Mouse (Mus musculus): ENCODE data around the gene Dennd1a. TPM values are rescaled to one million over a fixed set of nuclear protein-coding genes. Genes with fewer than 3 reads are reported as not detected.

The Dennd1a gene
- polyA plus RNA-seq, 1 experiment = 36.2 TPM

DNA sequence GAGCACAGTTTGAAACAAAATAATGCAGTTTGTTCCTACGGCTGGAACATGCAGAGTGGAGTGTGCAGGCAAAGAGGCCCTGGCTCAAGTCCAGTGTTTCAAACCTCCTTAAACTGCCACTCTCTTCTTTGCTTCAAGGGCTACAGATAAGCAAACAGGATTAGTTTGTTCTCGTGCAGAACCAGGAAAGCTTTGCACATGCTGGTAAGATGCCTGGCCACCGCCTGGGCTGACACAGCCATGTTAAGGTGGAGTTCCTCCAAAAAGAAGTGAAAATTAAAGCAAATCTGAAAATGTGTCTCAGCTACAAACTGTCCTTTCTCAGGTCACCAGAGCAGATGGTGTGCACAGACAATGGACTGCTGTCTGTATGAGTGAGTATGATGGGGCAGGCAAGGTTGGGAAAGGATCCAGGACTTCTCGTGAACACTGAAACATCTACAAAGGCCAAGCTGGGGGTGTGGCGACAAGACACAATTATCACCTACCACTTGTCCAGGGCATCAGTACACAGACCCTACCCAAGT is 273.3 kb downstream of the Dennd1a start:
- Histone ChIP-seq H3K4me1 (ENCODE audit: control insufficient read depth, insufficient read depth, low read length) (peaks cover 11% of the 10 kb centered on the region), H3K36me3 (ENCODE audit: control insufficient read depth, insufficient read depth, low read length) (no peaks in the 10 kb centered on the region), H3K4me3 (ENCODE audit: insufficient read depth, low read depth, low read length) (no peak overlapping the region), H3K27me3 (replicated peaks; ENCODE audit: control insufficient read depth, insufficient read depth, low read length) (no peaks in the 10 kb centered on the region), H3K27ac (ENCODE audit: insufficient read depth, low read depth, low read length) (peak overlapping the region; percentile 37; the same call in 1 of the 2 replicates)
- DNase-seq = peak; percentile 74
- no peak for TF ChIP-seq CTCF (conservative IDR thresholded peaks at IDR 0.05; ENCODE audit: insufficient read depth, insufficient read length, low read depth, low read length)
- no peak for TF ChIP-seq POLR2A (IDR thresholded peaks at IDR 0.05; ENCODE audit: low read depth, low read length)
- 45% methylated on average over 5 of the region's 5 CpGs for WGBS

GRCm38 (mm10) chr2:38007238-38007637 is 280.0 kb downstream of the Dennd1a start:
- Histone ChIP-seq H3K4me3 (ENCODE audit: insufficient read depth, low read depth, low read length) (no peak overlapping the region), H3K27me3 (replicated peaks; ENCODE audit: control insufficient read depth, insufficient read depth, low read length) (no peaks in the 10 kb centered on the region), H3K36me3 (ENCODE audit: control insufficient read depth, insufficient read depth, low read length) (no peaks in the 10 kb centered on the region), H3K27ac (ENCODE audit: insufficient read depth, low read depth, low read length) (no peak overlapping the region), H3K4me1 (ENCODE audit: control insufficient read depth, insufficient read depth, low read length) (peaks cover 7% of the 10 kb centered on the region; the same call in 1 of the 2 replicates)
- WGBS = 69% methylated on average over 1 of the region's 1 CpGs
- peak; percentile 18 for DNase-seq
- no peak for TF ChIP-seq CTCF (conservative IDR thresholded peaks at IDR 0.05; ENCODE audit: insufficient read depth, insufficient read length, low read depth, low read length)
- no peak for TF ChIP-seq POLR2A (IDR thresholded peaks at IDR 0.05; ENCODE audit: low read depth, low read length)

DNA sequence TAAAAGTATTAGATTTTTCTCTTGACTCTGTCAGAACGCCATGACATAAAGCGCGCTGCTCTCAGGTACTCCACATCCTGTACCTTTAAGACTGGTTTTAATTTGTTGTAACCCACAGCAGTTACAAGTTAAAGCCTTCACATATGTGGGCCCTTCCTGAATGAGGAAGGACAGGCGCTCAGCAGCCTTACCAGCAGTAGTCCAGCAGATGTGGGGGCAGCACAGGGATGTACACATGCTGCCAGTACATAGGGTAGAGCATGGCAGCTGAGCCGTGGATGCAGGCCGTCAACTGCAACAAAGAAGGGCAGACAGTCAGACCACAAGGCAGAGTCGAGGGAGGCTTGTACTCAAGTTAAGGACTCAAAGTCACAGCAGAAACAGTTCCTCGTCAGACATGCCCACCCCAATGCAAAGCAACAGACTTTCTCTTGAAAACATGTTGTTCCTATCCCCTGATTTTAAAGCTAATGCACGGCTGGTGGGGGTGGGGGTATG is 284.0 kb downstream of the Dennd1a start:
- H3K4me3 ChIP-seq (ENCODE audit: insufficient read depth, low read depth, low read length) = no peak overlapping the region
- H3K36me3 ChIP-seq (ENCODE audit: control insufficient read depth, insufficient read depth, low read length) = no peaks in the 10 kb centered on the region; the same call in 1 of the 2 replicates
- H3K27ac ChIP-seq (ENCODE audit: insufficient read depth, low read depth, low read length) = no peak overlapping the region
- 93% methylated on average over 9 of the region's 9 CpGs for whole genome bisulfite sequencing
- no peaks in the 10 kb centered on the region; the same call in 1 of the 2 replicates for H3K4me1 ChIP-seq (ENCODE audit: control insufficient read depth, insufficient read depth, low read length)
- no peak for DNase-seq
- no peaks in the 10 kb centered on the region for H3K27me3 ChIP-seq (replicated peaks; ENCODE audit: control insufficient read depth, insufficient read depth, low read length)
- no peak for TF ChIP-seq POLR2A (IDR thresholded peaks at IDR 0.05; ENCODE audit: low read depth, low read length)
- no peak for TF ChIP-seq CTCF (conservative IDR thresholded peaks at IDR 0.05; ENCODE audit: insufficient read depth, insufficient read length, low read depth, low read length)

- TF ChIP-seq POLR2A (IDR thresholded peaks at IDR 0.05; ENCODE audit: low read depth, low read length) (no peak), CTCF (conservative IDR thresholded peaks at IDR 0.05; ENCODE audit: insufficient read depth, insufficient read length, low read depth, low read length) (no peak)
Measured at GRCm38 (mm10) chr2:38001004-38001403, 286.2 kb downstream of the Dennd1a start.

DNA sequence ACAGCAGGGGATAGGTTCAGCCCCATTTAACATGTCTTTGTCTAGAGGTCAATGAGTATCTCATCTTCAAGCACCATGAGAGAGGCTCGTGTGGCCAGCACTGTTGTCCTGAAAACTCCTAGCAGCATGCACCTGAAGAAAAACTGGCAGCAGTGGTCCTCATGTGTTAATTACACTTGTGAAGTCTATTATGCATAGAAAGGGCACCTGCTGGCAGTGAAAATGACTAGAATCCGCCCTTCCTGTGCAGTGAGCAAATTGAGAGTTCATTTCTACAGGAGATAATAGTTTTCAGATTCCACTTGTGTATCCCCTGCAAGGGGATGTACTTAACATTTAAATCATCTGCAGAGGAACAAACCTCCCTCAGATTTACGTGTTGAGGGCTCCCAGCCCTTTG is 289.2 kb downstream of the Dennd1a start:
- no peaks in the 10 kb centered on the region for H3K27me3 ChIP-seq (replicated peaks; ENCODE audit: control insufficient read depth, insufficient read depth, low read length)
- H3K4me3 ChIP-seq (ENCODE audit: insufficient read depth, low read depth, low read length) = no peak overlapping the region
- no peaks in the 10 kb centered on the region for H3K4me1 ChIP-seq (ENCODE audit: control insufficient read depth, insufficient read depth, low read length)
- 73% methylated on average over 3 of the region's 3 CpGs for WGBS
- no peak for TF ChIP-seq CTCF (conservative IDR thresholded peaks at IDR 0.05; ENCODE audit: insufficient read depth, insufficient read length, low read depth, low read length)
- TF ChIP-seq POLR2A (IDR thresholded peaks at IDR 0.05; ENCODE audit: low read depth, low read length) = no peak
- DNase-seq = no peak
- H3K36me3 ChIP-seq (ENCODE audit: control insufficient read depth, insufficient read depth, low read length) = no peaks in the 10 kb centered on the region; the same call in 1 of the 2 replicates
- no peak overlapping the region for H3K27ac ChIP-seq (ENCODE audit: insufficient read depth, low read depth, low read length)

More at GRCm38 (mm10) chr2:38001004-38001403, 286.2 kb downstream of the Dennd1a start:
- Histone ChIP-seq H3K27me3 (replicated peaks; ENCODE audit: control insufficient read depth, insufficient read depth, low read length) (no peaks in the 10 kb centered on the region), H3K4me1 (ENCODE audit: control insufficient read depth, insufficient read depth, low read length) (no peaks in the 10 kb centered on the region), H3K36me3 (ENCODE audit: control insufficient read depth, insufficient read depth, low read length) (no peaks in the 10 kb centered on the region; the same call in 1 of the 2 replicates), H3K27ac (ENCODE audit: insufficient read depth, low read depth, low read length) (no peak overlapping the region), H3K4me3 (ENCODE audit: insufficient read depth, low read depth, low read length) (no peak overlapping the region)
- no peak for DNase-seq
- WGBS = 97% methylated on average over 1 of the region's 1 CpGs

DNA sequence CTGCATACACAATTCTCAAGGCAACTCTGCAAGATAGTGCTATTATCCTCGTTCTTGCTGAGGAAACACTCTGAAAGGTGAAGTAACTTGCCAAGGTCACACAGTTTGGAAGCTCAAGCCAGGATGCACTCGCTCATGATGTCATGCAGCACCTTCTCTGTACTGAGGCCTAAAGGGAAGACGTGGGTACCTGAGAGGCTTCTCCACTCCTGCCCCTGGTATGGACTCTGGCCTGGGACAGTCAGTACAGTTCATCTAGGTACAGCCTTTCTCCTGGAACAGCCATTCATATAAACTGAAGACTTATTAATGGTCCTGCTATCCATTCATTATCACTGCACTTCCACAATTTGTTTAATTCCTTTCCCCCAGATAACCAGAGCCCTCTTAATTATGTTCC is 298.1 kb downstream of the Dennd1a start:
- no peaks in the 10 kb centered on the region for H3K36me3 ChIP-seq (ENCODE audit: control insufficient read depth, insufficient read depth, low read length)
- peak; percentile 51 for DNase-seq
- H3K4me1 ChIP-seq (ENCODE audit: control insufficient read depth, insufficient read depth, low read length) = peaks cover 12% of the 10 kb centered on the region; the same call in 1 of the 2 replicates
- WGBS = 66% methylated on average over 3 of the region's 3 CpGs
- TF ChIP-seq POLR2A (IDR thresholded peaks at IDR 0.05; ENCODE audit: low read depth, low read length) (no peak), CTCF (conservative IDR thresholded peaks at IDR 0.05; ENCODE audit: insufficient read depth, insufficient read length, low read depth, low read length) (no peak)
- H3K27ac ChIP-seq (ENCODE audit: insufficient read depth, low read depth, low read length) = no peak overlapping the region; the same call in 1 of the 2 replicates
- H3K27me3 ChIP-seq (replicated peaks; ENCODE audit: control insufficient read depth, insufficient read depth, low read length) = no peaks in the 10 kb centered on the region
- H3K4me3 ChIP-seq (ENCODE audit: insufficient read depth, low read depth, low read length) = no peak overlapping the region

DNA sequence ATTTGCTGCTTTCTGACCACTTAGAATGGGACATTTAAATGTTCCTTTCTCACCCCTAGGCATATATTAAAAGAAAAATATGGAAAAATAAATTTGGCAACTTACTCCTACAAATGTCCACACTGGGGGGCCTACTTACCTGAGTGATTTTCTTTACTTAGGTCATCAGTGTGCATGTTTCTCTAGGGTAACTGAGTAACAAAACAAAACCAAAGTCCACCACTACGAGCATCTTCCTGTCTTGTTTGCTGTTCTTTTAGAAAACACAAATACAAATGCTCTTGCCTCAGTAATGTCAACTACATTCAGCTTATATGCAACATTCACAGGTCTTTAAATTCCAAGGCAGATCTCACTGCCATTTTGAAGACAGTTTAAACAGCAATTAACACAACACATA is 298.9 kb downstream of the Dennd1a start:
- Histone ChIP-seq H3K27ac (ENCODE audit: insufficient read depth, low read depth, low read length) (no peak overlapping the region), H3K27me3 (replicated peaks; ENCODE audit: control insufficient read depth, insufficient read depth, low read length) (no peaks in the 10 kb centered on the region), H3K4me1 (ENCODE audit: control insufficient read depth, insufficient read depth, low read length) (peaks cover 12% of the 10 kb centered on the region; the same call in 1 of the 2 replicates), H3K36me3 (ENCODE audit: control insufficient read depth, insufficient read depth, low read length) (no peaks in the 10 kb centered on the region), H3K4me3 (ENCODE audit: insufficient read depth, low read depth, low read length) (no peak overlapping the region)
- peak; percentile 54 for DNase-seq
- WGBS = 58% methylated on average over 1 of the region's 1 CpGs
- TF ChIP-seq POLR2A (IDR thresholded peaks at IDR 0.05; ENCODE audit: low read depth, low read length) (no peak), CTCF (conservative IDR thresholded peaks at IDR 0.05; ENCODE audit: insufficient read depth, insufficient read length, low read depth, low read length) (no peak)
